Mouse (Mus musculus): ENCODE measurements around the gene Nlrp4f. TPM values are rescaled to one million over a fixed set of nuclear protein-coding genes. Genes with fewer than 3 reads are reported as not detected.

Gene Nlrp4f
- 0.10 TPM in 1 of 2 replicates, not detected in the other for polyA plus RNA-seq (2016; fragmentation: Nextera tagmentation; extraction: Ambion mirVana)

DNA sequence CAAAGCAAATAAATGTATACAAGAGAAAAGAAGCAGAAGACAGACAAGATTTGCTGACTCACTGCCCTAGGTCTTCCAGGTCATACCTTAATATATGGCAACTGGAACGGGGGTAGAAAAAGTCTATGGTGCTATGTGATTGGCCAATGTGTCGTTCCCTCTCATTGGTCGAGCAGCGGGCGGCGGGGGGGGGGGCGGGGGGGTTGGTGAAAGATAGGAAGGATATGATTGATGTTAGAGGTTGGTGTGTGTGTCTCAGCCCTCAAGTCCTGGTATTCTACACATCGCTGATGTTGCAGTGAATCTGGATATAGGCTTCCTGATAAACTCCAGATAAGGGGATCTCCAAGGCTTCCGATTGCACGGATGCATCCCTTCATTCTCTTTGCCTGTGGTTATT lies at the start of gene Nlrp4f:
TSS of gene Nlrp4f (minus strand) at position 101 of the 400 bp plus-strand sequence.
- H3K9me3 ChIP-seq (replicated peaks): no peaks in the 10 kb centered on the region
- no peak within 1 kb of the TSS for H3K4me3 ChIP-seq
- WGBS: 82% methylated on average over 10 of the region's 10 CpGs
- no peaks in the 10 kb centered on the region for H3K36me3 ChIP-seq
- no peak within 1 kb of the TSS for H3K27ac ChIP-seq
- no peaks in the 10 kb centered on the region for H3K4me1 ChIP-seq
- no peak for DNase-seq (ENCODE audit: low spot score)
- no peaks in the 10 kb centered on the region for H3K27me3 ChIP-seq (ENCODE audit: low read depth, poor library complexity, severe bottlenecking)

DNA sequence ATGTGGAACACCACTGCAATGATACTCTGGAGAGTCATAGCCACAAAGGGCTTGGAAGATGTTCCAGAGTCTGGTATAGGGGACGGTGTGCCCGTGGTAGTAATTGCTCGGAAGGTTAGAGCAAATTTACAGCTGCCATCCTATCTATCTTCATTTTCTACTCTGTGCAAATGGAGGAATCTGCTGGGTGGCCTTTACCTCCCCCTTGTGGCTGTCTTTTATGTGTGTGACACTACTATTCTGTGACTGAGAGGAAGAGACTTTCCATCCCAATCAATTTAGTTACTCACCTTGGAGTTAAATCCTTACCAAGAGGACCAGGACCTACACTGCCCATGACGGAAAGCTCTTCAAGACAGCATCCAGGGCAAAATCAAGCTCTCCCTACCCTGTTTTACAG lies 37.5 kb upstream of the Nlrp4f start:
- Histone ChIP-seq H3K27me3 (ENCODE audit: low read depth, poor library complexity, severe bottlenecking) (no peaks in the 10 kb centered on the region), H3K9me3 (replicated peaks) (peaks cover 6% of the 10 kb centered on the region; the same call in 1 of the 2 replicates), H3K36me3 (peaks cover 47% of the 10 kb centered on the region), H3K27ac (no peak overlapping the region), H3K4me3 (no peak overlapping the region), H3K4me1 (peaks cover 16% of the 10 kb centered on the region)
- WGBS: 94% methylated on average over 4 of the region's 4 CpGs
- no peak for DNase-seq (ENCODE audit: low spot score)

GRCm38 (mm10) chr13:65242319-65242787 lies 36.6 kb upstream of the Nlrp4f start:
- no peaks in the 10 kb centered on the region for H3K27me3 ChIP-seq (ENCODE audit: low read depth, poor library complexity, severe bottlenecking)
- H3K9me3 ChIP-seq (replicated peaks): peaks cover 3% of the 10 kb centered on the region; the same call in 1 of the 2 replicates
- H3K36me3 ChIP-seq: peaks cover 38% of the 10 kb centered on the region
- H3K4me3 ChIP-seq: peak overlapping the region; percentile 88
- 35% methylated on average over 27 of the region's 27 CpGs for WGBS
- H3K4me1 ChIP-seq: peaks cover 16% of the 10 kb centered on the region
- H3K27ac ChIP-seq: 0 out of 2 replicates have a peak overlapping the region, but pooled peaks have one; percentile 90
- DNase-seq (ENCODE audit: low spot score): no peak

- WGBS: 3% methylated on average over 50 of the region's 51 CpGs
- H3K9me3 ChIP-seq (replicated peaks): peaks cover 3% of the 10 kb centered on the region; the same call in 1 of the 2 replicates
- peaks cover 33% of the 10 kb centered on the region for H3K36me3 ChIP-seq
- H3K27me3 ChIP-seq (ENCODE audit: low read depth, poor library complexity, severe bottlenecking): no peaks in the 10 kb centered on the region
- peak overlapping the region; percentile 88 for H3K4me3 ChIP-seq
- H3K27ac ChIP-seq: peak overlapping the region; percentile 90
- H3K4me1 ChIP-seq: peaks cover 16% of the 10 kb centered on the region
- peak; percentile 55 for DNase-seq (ENCODE audit: low spot score)
Observed at GRCm38 (mm10) chr13:65241627-65242318, 36.0 kb upstream of the Nlrp4f start.

DNA sequence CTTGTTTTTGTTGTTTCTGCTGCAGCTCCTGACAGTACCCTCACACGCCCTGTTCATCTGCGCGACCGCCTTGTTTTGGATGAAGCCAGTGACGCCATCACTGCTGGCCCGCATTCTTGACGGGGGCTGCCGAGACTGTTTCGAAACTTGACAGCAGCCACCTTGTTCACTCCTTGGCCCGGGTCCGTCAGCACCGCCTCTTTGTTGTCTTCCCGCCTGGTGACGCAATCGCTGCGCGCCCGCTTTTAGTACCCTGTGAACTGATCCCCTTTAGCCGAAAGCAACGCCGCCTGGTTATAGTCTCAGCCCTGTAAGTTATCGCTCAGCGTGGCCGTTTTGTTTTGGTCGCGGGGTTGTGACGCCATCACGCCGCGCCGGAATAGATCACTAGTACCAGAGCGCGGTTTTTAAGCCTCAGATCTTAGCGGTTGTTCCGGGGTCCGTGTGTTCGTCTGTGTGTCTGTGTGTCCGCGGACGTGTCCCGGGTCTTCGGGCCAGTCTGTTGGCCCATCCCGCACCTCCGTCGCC lies 35.4 kb upstream of the Nlrp4f start:
- WGBS: under 1% methylated on average over 45 of the region's 45 CpGs

DNA sequence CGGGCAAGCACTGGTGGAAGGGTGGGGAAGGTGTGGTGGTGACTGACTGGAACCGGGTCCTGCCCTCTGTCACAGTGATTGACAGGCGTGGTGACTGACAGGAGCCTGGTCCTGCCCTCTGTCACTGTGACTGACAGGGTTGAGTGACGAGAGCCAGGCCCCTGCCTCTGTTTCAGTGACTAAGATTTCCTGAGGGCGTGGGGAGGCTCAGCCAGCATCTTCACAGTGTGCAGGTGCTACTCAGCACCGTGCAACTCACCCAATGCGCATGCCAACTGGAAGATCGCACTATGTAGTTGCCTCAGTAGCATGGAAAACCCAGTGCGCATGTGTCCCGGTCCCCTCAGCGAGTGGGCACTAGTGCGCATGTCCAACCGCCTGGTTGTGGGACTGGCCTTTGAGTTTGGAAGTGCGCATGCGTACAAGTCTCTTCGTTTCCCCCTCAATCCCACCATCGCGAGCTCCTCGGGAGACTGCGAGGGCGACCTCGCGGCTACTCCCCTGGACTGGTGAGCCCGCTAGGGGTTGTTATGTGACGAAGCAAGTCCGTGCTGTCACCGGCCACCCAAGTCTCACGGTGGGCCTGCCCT lies 34.8 kb upstream of the Nlrp4f start:
- no peaks in the 10 kb centered on the region for H3K27me3 ChIP-seq (ENCODE audit: low read depth, poor library complexity, severe bottlenecking)
- peak overlapping the region; percentile 88 for H3K4me3 ChIP-seq
- H3K27ac ChIP-seq: peak overlapping the region; percentile 90
- H3K4me1 ChIP-seq: peaks cover 16% of the 10 kb centered on the region
- 1% methylated on average over 28 of the region's 28 CpGs for WGBS
- H3K36me3 ChIP-seq: peaks cover 27% of the 10 kb centered on the region
- no peaks in the 10 kb centered on the region; the same call in 1 of the 2 replicates for H3K9me3 ChIP-seq (replicated peaks)
- DNase-seq (ENCODE audit: low spot score): peak; percentile 94

More for the DNA sequence above, 35.4 kb upstream of the Nlrp4f start:
- peaks cover 16% of the 10 kb centered on the region for H3K4me1 ChIP-seq
- DNase-seq (ENCODE audit: low spot score): peak; percentile 91
- H3K36me3 ChIP-seq: peaks cover 32% of the 10 kb centered on the region
- peaks cover 3% of the 10 kb centered on the region; the same call in 1 of the 2 replicates for H3K9me3 ChIP-seq (replicated peaks)
- peak overlapping the region; percentile 88 for H3K4me3 ChIP-seq
- no peaks in the 10 kb centered on the region for H3K27me3 ChIP-seq (ENCODE audit: low read depth, poor library complexity, severe bottlenecking)
- peak overlapping the region; percentile 90 for H3K27ac ChIP-seq

DNA sequence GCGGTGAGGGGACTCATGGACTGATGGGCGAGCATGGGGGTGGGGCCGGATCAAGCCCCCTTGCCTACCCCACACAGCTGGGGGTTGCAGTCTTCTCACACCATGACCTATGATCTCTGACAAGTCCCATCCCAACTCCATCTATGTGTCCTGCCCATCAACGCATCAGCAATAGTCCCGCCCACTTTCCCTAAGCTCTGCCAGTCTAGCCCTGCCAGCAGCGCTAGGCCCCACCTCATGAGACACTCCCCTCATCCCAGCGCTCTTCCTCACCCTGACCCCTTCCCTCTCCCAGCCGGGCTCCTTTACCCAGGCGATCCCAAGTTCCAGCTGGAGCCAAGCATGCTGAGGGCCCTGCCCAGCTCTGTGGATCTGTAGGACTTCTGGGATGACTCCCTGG lies 31.4 kb upstream of the Nlrp4f start:
- Histone ChIP-seq H3K27ac (no peak overlapping the region), H3K4me1 (peaks cover 10% of the 10 kb centered on the region), H3K27me3 (ENCODE audit: low read depth, poor library complexity, severe bottlenecking) (no peaks in the 10 kb centered on the region), H3K4me3 (no peak overlapping the region), H3K36me3 (0 out of 2 replicates have a peak, but pooled peaks cover under 1% of the 10 kb centered on the region), H3K9me3 (replicated peaks) (no peaks in the 10 kb centered on the region; the same call in 1 of the 2 replicates)
- DNase-seq (ENCODE audit: low spot score): no peak
- WGBS: 74% methylated on average over 9 of the region's 9 CpGs

GRCm38 (mm10) chr13:65226657-65227056 lies 20.9 kb upstream of the Nlrp4f start:
- Histone ChIP-seq H3K27me3 (ENCODE audit: low read depth, poor library complexity, severe bottlenecking) (no peaks in the 10 kb centered on the region), H3K4me3 (no peak overlapping the region), H3K4me1 (no peaks in the 10 kb centered on the region), H3K36me3 (no peaks in the 10 kb centered on the region), H3K9me3 (replicated peaks) (0 out of 2 replicates have a peak, but pooled peaks cover 4% of the 10 kb centered on the region), H3K27ac (no peak overlapping the region)
- DNase-seq (ENCODE audit: low spot score): no peak
- WGBS: 94% methylated on average over 2 of the region's 2 CpGs

GRCm38 (mm10) chr13:65225945-65226344 lies 20.2 kb upstream of the Nlrp4f start:
- H3K4me1 ChIP-seq: no peaks in the 10 kb centered on the region
- H3K27me3 ChIP-seq (ENCODE audit: low read depth, poor library complexity, severe bottlenecking): no peaks in the 10 kb centered on the region
- H3K9me3 ChIP-seq (replicated peaks): 0 out of 2 replicates have a peak, but pooled peaks cover 4% of the 10 kb centered on the region
- H3K4me3 ChIP-seq: no peak overlapping the region
- no peak overlapping the region for H3K27ac ChIP-seq
- DNase-seq (ENCODE audit: low spot score): no peak
- H3K36me3 ChIP-seq: no peaks in the 10 kb centered on the region
- 76% methylated on average over 6 of the region's 6 CpGs for WGBS

GRCm38 (mm10) chr13:65200667-65201066 lies 5.1 kb downstream of the Nlrp4f start:
- no peak for DNase-seq (ENCODE audit: low spot score)
- Histone ChIP-seq H3K4me3 (no peak overlapping the region), H3K27ac (no peak overlapping the region), H3K9me3 (replicated peaks) (no peaks in the 10 kb centered on the region), H3K36me3 (no peaks in the 10 kb centered on the region), H3K27me3 (ENCODE audit: low read depth, poor library complexity, severe bottlenecking) (no peaks in the 10 kb centered on the region), H3K4me1 (no peaks in the 10 kb centered on the region)
- 78% methylated on average over 1 of the region's 1 CpGs for WGBS

DNA sequence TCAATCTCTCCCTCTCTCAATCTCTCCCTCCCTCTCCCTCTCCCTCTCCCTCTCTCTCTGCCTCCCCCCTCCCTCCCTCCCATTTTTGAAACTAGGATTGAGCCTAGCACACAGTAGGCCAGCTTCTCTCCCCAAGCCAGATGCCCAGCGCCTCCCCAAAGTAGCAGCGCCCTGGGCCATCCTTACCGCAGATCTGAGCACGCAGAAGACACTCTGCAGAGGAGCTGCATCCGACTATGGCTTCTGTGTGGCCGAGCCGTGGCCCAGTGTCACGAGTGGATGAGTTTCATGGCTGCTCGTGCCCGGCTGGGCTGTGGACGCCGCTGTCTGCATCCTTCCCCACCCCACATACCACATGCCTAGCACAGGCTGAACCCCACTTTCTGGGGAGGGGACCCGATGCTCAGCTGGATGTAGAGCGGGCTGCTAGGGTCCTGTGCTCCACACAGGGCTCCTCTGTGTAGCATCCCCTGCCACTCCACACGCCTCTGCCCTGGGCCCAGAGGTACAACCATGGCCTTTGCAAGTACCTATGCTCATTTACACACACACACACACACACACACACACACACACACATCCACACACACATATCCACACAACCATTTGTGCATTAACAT lies 29.2 kb downstream of the Nlrp4f start:
- no peaks in the 10 kb centered on the region for H3K27me3 ChIP-seq (ENCODE audit: low read depth, poor library complexity, severe bottlenecking)
- 56% methylated on average over 15 of the region's 15 CpGs for WGBS
- H3K4me1 ChIP-seq: no peaks in the 10 kb centered on the region
- no peak overlapping the region for H3K27ac ChIP-seq
- no peak for DNase-seq (ENCODE audit: low spot score)
- H3K36me3 ChIP-seq: no peaks in the 10 kb centered on the region
- H3K4me3 ChIP-seq: no peak overlapping the region
- no peaks in the 10 kb centered on the region for H3K9me3 ChIP-seq (replicated peaks)

DNA sequence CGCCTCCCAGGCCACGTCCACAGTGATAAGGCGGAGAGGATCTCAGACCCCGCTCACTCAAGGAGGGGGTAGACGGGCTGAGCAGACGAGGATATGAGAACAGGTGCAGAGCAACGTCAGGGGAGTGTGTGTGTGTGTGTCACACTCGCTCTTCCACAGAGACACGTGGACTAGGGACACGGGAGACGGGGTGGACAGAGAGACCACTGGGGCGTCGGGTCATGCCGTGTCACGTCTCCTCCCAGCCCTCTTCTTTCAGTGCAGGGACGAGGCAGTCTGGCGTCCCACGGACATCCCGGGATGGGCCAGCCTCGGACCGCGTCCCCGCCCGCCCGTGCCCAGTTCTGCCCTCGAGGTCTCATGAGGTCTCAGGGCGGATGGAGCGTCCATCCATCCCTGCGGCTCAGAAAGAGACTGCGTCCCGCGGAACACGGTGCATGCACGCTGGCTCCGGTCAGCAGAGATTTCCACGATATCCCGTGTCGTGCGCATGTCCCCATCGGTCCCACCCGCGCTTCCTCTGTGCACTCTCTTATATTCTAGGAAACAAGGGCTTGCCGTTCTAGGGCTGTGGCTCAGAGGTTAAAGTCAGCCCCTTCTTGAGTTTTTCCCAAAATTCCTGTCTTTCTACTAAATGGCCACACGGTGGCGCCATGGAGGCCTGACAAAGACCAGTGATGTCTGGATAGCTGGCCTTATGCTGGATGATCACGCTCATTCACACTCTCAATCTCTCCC lies 29.9 kb downstream of the Nlrp4f start:
- H3K27ac ChIP-seq: no peak overlapping the region

More for the DNA sequence above, 29.9 kb downstream of the Nlrp4f start:
- no peaks in the 10 kb centered on the region for H3K9me3 ChIP-seq (replicated peaks)
- 20% methylated on average over 44 of the region's 46 CpGs for WGBS
- no peaks in the 10 kb centered on the region for H3K36me3 ChIP-seq
- no peaks in the 10 kb centered on the region for H3K27me3 ChIP-seq (ENCODE audit: low read depth, poor library complexity, severe bottlenecking)
- peak overlapping the region; percentile 44 for H3K4me3 ChIP-seq
- peak; percentile 64 for DNase-seq (ENCODE audit: low spot score)
- no peaks in the 10 kb centered on the region for H3K4me1 ChIP-seq

Data from limb, embryonic 10.5 days (tissue).